Mouse (Mus musculus) left cerebral cortex, postnatal 36 days (tissue): ENCODE data around the gene Pcgf1. TPM values are rescaled to one million over a fixed set of nuclear protein-coding genes. Genes with fewer than 3 reads are reported as not detected.

Source experiments
- DNase-seq, 2 experiments: peaks; one replicate each; pipeline ENCODE4 v3.0.0; 2021 to 2022; ENCODE audit warnings: low spot score in 2 of 2, mixed read lengths in 1 of 2
- intact Hi-C: fragments of 180-260 bp; cut with DNase I; formaldehyde crosslinking; loops from one replicate; pipeline ENCODE4 v1.15.1; 2025
- total RNA-seq, 2 experiments: library from RNA; stranded (reverse); gene quantifications; 2 replicates each; pipeline ENCODE4 v1.2.3; 2021

The Pcgf1 gene
- total RNA-seq, 2 experiments from 2014 or later, result 21.6 to 35.9 TPM

- no peak for DNase-seq
- intact Hi-C loops, result no loop called here
Observed at GRCm38 (mm10) chr6:83092416-83093127, 14.9 kb downstream of the Pcgf1 start.

- intact Hi-C loops, result no loop called here
Observed at GRCm38 (mm10) chr6:83095968-83096367, 18.3 kb downstream of the Pcgf1 start.

DNA sequence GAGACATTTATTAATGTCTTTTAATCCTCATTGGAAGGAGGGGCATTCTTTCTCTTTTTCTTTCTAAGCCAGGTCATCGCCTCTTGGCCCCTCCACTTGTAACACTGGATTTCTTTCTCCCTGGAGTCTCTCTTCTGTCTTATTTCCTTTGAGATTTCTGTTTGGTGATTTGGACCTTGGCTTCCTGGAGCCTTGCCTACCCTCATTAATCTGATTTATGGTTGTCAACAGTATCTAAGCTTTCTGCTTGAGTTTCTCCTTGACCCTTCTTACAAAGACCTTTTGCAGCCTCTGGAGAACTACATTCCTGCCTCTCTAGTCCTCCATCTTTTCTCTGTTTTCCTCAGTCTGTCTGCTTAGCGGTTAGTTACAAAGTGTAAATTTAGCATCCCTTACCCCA is 20.7 kb downstream of the Pcgf1 start:
- intact Hi-C loops, result no loop called here

More at GRCm38 (mm10) chr6:83095968-83096367, 18.3 kb downstream of the Pcgf1 start:
- DNase-seq, result no peak

GRCm38 (mm10) chr6:83101316-83101687 is 23.6 kb downstream of the Pcgf1 start, which contains the start of the genes Ccdc142 and Gm42688:
Ccdc142 (plus strand) TSS chr6:83101601.
Gm42688 (plus strand) TSS chr6:83101617.
- peak; percentile 88 for DNase-seq
- intact Hi-C loops, result loop anchor here (1.0 to 2.0 kb wide), 3 partner anchors 23 to 105 kb away; partner anchors contain the start of genes Aup1 and Htra2

More for the DNA sequence above, 20.7 kb downstream of the Pcgf1 start:
- no peak for DNase-seq

DNA sequence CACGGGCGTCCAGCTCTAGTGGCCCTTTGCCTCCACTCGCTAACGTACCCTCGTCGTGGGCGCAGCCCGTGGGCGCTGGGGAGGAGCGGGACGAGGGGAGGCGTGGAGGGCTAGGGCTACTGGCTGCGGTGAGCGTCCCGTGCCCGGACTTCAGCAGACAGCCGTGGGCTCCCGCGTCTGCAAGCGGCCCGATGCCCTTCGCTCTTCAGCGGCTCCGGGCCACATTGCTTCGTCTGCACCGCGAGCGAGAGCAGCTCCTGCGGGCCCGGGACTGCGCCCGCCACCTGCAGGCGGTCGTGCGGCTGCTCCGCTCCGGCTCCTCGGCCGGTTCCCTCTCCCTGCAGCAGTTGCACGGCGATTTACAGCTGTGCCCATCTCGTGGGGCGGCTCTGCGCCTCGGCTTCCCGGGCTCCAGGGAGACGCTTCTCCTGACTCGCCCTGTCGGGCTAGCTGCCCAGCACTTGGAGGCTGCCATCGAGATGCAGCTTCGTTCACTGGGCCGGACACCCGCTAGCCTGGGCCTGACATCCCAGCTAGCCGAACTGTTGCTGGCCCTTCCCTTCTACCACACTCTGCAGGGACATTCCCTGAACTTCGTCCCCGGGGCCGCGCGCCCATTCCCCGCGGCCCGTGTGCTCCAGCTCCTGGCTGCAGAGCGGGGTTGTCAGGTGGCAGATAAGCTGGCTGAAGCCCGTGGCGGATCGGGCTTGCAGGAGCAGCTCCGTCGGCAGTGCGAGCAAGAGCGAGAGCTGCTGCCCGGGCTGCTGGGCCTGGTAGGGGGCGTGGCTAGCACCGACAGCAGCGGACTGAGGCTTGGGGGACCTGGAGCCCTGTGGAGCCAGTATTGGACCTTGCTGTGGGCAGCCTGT is 24.3 kb downstream of the Pcgf1 start:
- intact Hi-C loops, result loop anchor here (1.0 to 2.0 kb wide), 3 partner anchors 23 to 106 kb away; partner anchors contain the start of genes Aup1 and Htra2
- DNase-seq, result peak in 1 of 2 experiments; percentile 67

- intact Hi-C loops, result no loop called here
- DNase-seq, result no peak
Observed at GRCm38 (mm10) chr6:83103130-83103650, 25.5 kb downstream of the Pcgf1 start.

DNA sequence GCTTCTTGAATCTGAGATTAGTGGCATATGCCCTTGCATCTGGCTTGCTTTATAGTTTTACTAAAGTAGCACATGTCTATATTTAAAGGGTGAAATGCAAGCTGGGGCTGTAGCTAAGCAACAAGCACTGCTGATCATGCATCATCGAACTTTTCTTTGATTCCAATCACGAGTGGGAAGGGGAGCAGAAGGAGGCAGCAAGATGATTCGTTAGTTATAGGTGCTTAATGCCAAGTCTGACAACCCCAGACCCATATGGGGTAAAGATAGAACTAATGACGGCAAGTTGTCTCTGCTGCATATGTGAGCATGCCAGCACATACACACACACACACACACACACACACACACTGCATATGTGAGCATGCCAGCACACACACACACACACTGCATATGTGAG is 26.5 kb downstream of the Pcgf1 start:
- DNase-seq, result no peak
- intact Hi-C loops, result no loop called here

GRCm38 (mm10) chr6:83107566-83108400 is 30.1 kb downstream of the Pcgf1 start:
- intact Hi-C loops, result no loop called here
- no peak for DNase-seq

DNA sequence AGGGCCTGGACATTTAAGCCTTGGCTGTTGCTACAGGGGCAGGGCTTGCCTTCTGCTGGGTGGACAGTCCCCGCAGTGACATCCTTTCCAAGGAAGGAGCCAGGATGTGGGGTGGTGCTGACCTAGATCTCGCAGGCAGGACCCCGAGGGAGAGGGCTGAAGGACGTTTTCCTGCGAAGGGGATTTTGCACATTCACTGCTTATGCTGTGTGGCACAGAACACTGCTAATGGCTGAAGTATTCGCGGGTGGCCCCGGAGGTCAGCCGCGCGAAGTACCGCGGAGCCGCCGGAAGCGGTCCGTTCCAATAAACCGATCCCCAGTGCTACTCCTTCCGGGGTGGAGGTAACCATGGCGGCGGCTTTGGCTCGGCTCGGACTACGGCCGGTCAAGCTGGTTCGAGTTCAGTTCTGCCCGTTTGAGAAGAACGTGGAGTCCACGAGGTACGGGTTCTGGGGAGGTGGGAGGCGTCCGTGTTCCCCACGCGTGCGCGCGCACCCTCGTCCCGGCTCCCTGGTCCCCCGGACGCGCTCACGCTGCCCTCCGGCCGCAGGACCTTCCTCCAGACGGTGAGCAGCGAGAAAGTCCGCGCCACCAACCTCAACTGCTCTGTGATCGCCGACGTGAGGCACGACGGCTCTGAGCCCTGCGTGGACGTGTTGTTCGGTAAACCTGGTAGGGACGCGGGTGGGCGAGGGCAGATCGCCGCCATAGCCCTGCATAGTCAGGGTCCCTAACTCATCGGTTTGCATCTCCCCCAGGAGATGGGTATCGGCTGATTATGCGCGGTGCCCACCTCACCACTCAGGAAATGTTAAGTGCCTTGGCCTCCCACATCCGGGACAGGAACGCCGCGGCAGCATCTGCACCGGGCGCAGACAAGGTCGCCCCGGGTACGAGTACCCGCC is 31.3 kb downstream of the Pcgf1 start, which contains the start of gene Mrpl53:
TSS of gene Mrpl53 (plus strand) at position 279 of the 907 bp plus-strand sequence.
- intact Hi-C loops, result no loop called here

DNA sequence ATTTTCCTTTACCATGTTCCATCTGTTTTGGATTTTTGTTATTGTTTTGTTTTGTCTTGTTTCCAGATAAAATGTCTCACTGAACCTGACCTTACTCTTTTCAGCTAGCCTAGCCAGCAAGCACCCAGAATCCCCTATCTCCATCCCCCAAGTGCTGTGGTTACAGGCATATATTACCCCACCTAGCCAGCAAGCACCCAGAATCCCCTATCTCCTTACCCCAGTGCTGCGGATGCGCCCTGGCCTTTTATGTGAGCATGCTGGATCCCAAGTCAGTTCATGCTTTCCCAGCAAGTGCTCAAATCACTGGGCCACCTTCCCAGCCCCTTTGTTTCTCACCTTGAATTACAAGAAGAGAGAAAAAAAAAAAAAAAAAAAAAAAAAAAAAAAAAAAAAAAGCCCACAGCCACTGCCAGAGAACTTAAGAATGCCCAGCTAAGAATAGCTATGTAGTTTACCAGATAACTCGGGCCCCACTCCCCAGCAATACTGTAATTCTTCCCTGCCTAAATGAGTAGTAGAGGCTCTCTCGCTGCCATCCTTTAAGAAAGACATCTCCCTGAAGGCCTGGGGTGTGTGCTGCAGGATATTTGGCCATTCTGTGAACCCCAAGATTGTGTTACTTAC is 34.0 kb downstream of the Pcgf1 start:
- no peak for DNase-seq
- intact Hi-C loops, result loop anchor here (10.0 kb wide), 1 partner anchor 213 kb away; the partner anchor contains the start of genes Mob1a and Mthfd2

More for the DNA sequence above, 31.3 kb downstream of the Pcgf1 start, which contains the start of gene Mrpl53:
- peak; percentile 86 to 87 for DNase-seq

- intact Hi-C loops, result loop anchor here (10.0 kb wide), 1 partner anchor 210 kb away; the partner anchor contains the start of genes Mob1a and Mthfd2
- DNase-seq, result peak; percentile 92 to 94
Observed at GRCm38 (mm10) chr6:83115011-83115671, 37.5 kb downstream of the Pcgf1 start, which contains the start of gene Mogs. Mogs (plus strand) TSS chr6:83115496.

DNA sequence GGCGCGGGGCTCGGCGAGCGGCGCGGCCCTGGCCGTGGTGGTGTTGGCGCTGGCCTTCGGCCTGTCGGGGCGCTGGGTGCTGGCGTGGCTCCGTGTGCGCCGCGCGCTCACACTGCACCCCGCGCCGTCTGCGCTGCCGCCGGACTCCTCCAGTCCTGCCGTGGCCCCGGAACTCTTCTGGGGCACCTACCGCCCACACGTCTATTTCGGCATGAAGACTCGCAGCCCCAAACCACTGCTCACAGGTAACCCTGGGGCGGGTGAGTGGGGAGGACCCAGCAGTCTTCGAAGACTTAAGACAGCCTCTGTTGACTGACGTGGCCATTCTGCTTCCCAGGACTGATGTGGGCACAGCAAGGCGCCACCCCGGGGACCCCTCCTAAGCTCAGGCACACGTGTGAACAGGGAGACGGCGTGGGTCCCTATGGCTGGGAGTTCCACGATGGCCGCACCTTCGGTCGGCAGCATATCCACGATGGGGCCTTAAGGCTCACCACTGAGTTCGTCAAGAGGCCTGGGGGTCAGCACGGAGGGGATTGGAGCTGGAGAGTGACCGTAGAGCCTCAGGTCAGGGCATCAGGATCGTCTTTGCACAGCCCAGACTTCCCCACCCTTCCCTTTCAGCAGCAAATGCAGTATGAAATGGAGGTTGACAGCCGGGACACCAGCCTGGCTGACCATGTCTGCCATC is 38.2 kb downstream of the Pcgf1 start:
- DNase-seq, result no peak
- intact Hi-C loops, result loop anchor here (10.0 kb wide), 1 partner anchor 209 kb away; the partner anchor contains the start of genes Mob1a and Mthfd2

GRCm38 (mm10) chr6:83116373-83117164 is 38.9 kb downstream of the Pcgf1 start:
- DNase-seq, result no peak
- intact Hi-C loops, result loop anchor here (10.0 kb wide), 1 partner anchor 208 kb away; the partner anchor contains the start of genes Mob1a and Mthfd2

DNA sequence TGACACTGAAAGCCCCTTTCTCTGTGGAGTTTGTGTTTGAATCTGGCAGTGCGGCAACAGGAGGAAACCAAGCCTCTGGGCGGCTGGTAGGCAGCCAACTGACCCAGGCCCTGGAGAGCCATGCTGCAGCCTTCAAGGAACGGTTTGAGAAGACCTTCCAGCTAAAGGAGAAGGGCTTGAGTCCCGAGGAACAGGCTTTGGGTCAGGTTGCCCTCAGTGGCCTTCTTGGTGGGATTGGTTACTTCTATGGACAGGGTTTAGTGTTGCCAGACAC is 39.4 kb downstream of the Pcgf1 start:
- DNase-seq, result no peak
- intact Hi-C loops, result loop anchor here (10.0 kb wide), 1 partner anchor 208 kb away; the partner anchor contains the start of genes Mob1a and Mthfd2

DNA sequence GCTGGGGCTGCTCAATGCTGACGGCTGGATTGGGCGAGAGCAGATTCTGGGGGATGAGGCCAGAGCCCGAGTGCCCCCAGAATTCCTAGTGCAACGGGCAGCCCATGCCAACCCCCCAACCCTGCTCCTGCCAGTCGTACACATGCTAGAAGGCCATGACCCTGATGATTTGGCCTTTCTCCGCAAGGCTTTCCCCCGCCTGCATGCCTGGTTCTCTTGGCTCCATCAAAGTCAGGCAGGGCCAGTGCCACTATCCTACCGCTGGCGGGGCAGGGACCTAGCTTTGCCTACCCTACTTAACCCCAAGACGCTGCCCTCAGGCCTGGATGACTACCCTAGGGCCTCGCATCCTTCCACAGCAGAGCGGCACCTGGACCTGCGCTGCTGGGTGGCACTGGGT is 39.9 kb downstream of the Pcgf1 start:
- DNase-seq, result no peak
- intact Hi-C loops, result loop anchor here (10.0 kb wide), 1 partner anchor 207 kb away; the partner anchor contains the start of genes Mob1a and Mthfd2
